Mouse (Mus musculus) embryonic facial prominence, embryonic 11.5 days (tissue): ENCODE results near the gene Casp14. TPM values are rescaled to one million over a fixed set of nuclear protein-coding genes. Genes with fewer than 3 reads are reported as not detected.
"Not testable (repeated sequence)": the region's sequence is repeated elsewhere in the genome, so short reads cannot be mapped to it uniquely, and the experiment has no call there.

Experiments used
- ATAC-seq: fragments of 200-750 bp; cut with Nextera tagmentation; replicated peaks from 2 replicates; pipeline ENCODE4 v1.8.0; 2017; ENCODE audit warnings: low read depth; ENCODE audit not compliant: insufficient number of reproducible peaks, low FRiP score, low TSS enrichment
- DNase-seq: peaks from one replicate; pipeline ENCODE4 v3.0.0-alpha.2; 2015; ENCODE audit warnings: low spot score
- H3K27ac ChIP-seq: fragments of 300-500 bp; sonication (generic); replicated peaks from 2 replicates; pipeline ENCODE4 v1.5.1; 2014; ENCODE audit warnings: mild to moderate bottlenecking, low read depth, low read length, control low read depth
- H3K27me3 ChIP-seq: fragments of 300-500 bp; sonication (generic); 2 replicates; pipeline ENCODE4 v1.6.1; 2014; ENCODE audit warnings: mild to moderate bottlenecking, low read length, moderate library complexity, mixed read lengths; ENCODE audit not compliant: control insufficient read depth, insufficient read depth
- H3K36me3 ChIP-seq: fragments of 300-500 bp; sonication (generic); replicated peaks from 2 replicates; pipeline ENCODE4 v1.6.1; 2014; ENCODE audit warnings: low read depth, mild to moderate bottlenecking, low read length, moderate library complexity, mixed read lengths; ENCODE audit not compliant: control insufficient read depth, insufficient read depth
- H3K4me1 ChIP-seq: fragments of 300-500 bp; sonication (generic); 2 replicates; pipeline ENCODE4 v1.6.1; 2014; ENCODE audit warnings: low read length, mixed read lengths; ENCODE audit not compliant: control insufficient read depth, insufficient read depth
- H3K4me2 ChIP-seq: fragments of 300-500 bp; sonication (generic); 2 replicates; pipeline ENCODE4 v1.6.1; 2014; ENCODE audit warnings: low read depth, mild to moderate bottlenecking, control low read depth, low read length, moderate library complexity
- H3K4me3 ChIP-seq: fragments of 300-500 bp; sonication (generic); 2 replicates; pipeline ENCODE4 v1.5.1; 2014; ENCODE audit warnings: low read depth, low read length, control low read depth
- H3K9ac ChIP-seq: fragments of 300-500 bp; sonication (generic); replicated peaks from 2 replicates; pipeline ENCODE4 v1.6.1; 2014; ENCODE audit warnings: mild to moderate bottlenecking, control low read depth, low read length
- H3K9me3 ChIP-seq: fragments of 300-500 bp; sonication (generic); replicated peaks from 2 replicates; pipeline ENCODE4 v1.6.1; 2016; ENCODE audit warnings: mild to moderate bottlenecking, low read length, inconsistent platforms, mixed read lengths; ENCODE audit not compliant: control insufficient read depth
- WGBS: fragments of 180-500 bp; shearing (Covaris S2); extraction: QIAGEN DNeasy Blood & Tissue Kit; methylation state at CpG from one replicate; pipeline ENCODE4 v1.1.7; 2014; 5-methylcytosine and 5-hydroxymethylcytosine counted together
- polyA plus RNA-seq: library from polyadenylated mRNA; unstranded; fragments of >200 nt; fragmentation: Nextera tagmentation; extraction: Ambion mirVana; gene quantifications from 2 replicates; pipeline ENCODE4 v1.2.1, GENCODE M21; 2014

Gene Casp14
- polyA plus RNA-seq, 1 experiment from 2014 or later: 0.24 TPM

DNA sequence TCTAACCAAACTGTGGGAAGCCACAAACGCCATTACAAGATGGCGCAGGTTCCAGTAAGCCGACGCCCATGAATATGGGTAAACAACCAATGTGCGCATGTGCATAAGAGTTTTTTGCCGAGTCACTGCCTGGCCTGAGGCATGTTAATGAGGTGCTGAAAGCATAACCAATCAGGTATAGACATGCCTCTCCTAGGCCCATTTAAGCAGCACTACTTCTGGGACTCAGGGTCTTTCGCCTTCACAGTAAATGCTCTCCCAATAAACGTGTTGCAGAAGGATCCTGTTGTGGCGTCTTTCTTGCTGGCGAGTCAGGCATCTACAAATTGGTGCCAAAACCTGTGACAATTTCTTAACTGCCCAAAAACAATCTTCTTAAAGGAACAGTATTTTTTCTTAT is 51.4 kb downstream of the Casp14 start:
- not testable (repeated sequence) for DNase-seq, H3K27me3 ChIP-seq, H3K36me3 ChIP-seq, H3K4me3 ChIP-seq, H3K9me3 ChIP-seq, H3K27ac ChIP-seq, ATAC-seq, H3K9ac ChIP-seq, H3K4me1 ChIP-seq, H3K4me2 ChIP-seq
- WGBS: 93% methylated on average over 10 of the region's 10 CpGs

GRCm38 (mm10) chr10:78664546-78664945 is 53.5 kb downstream of the Casp14 start:
- H3K4me1 ChIP-seq: no peaks in the 10 kb centered on the region
- H3K4me2 ChIP-seq: no peak overlapping the region
- no peak overlapping the region for H3K4me3 ChIP-seq
- ATAC-seq (no peak), DNase-seq (no peak)
- H3K27ac ChIP-seq: no peak overlapping the region
- no peaks in the 10 kb centered on the region for H3K9me3 ChIP-seq
- H3K27me3 ChIP-seq: no peaks in the 10 kb centered on the region
- no peaks in the 10 kb centered on the region for H3K36me3 ChIP-seq
- H3K9ac ChIP-seq: no peak overlapping the region
- 78% methylated on average over 1 of the region's 1 CpGs for WGBS

Other genes with a start within 250 kb of the Casp14 start
- gene Olfr1358, start 200.9 kb downstream of the Casp14 start, polyA plus RNA-seq: not detected in 2 replicates
- 28.3 and 32.1 TPM in 2 replicates for gene Ilvbl, start 143.9 kb downstream of the Casp14 start, polyA plus RNA-seq
- gene Syde1, start 126.3 kb downstream of the Casp14 start, polyA plus RNA-seq: 13.5 and 17.1 TPM in 2 replicates
- not detected in 2 replicates for gene Olfr1357, start 100.2 kb downstream of the Casp14 start, polyA plus RNA-seq
- 0.11 TPM in 1 of 2 replicates, not detected in the other for gene Ccdc105, start 34.8 kb upstream of the Casp14 start, polyA plus RNA-seq
- gene Slc1a6, start 62.2 kb upstream of the Casp14 start, polyA plus RNA-seq: 1.1 and 1.3 TPM in 2 replicates
- not detected in 2 replicates for gene Olfr1356, start 133.9 kb upstream of the Casp14 start, polyA plus RNA-seq
- not detected in 2 replicates for gene Olfr1355, start 157.2 kb upstream of the Casp14 start, polyA plus RNA-seq
- not detected in 2 replicates for gene Olfr1354, start 194.9 kb upstream of the Casp14 start, polyA plus RNA-seq
- gene Olfr8, start 232.3 kb upstream of the Casp14 start, polyA plus RNA-seq: not detected in 2 replicates
- not detected in 2 replicates for gene Olfr1353, start 245.0 kb upstream of the Casp14 start, polyA plus RNA-seq